Mouse (Mus musculus) megakaryocyte, embryonic 14.5 days (primary cell): Measurements from ENCODE around the gene Kptn.

Experiments used
- FLI1 ChIP-seq: IDR thresholded peaks from 2 replicates; pipeline ENCODE4 v1.6.1; 2012; ENCODE audit warnings: low read length, inconsistent platforms, mixed read lengths
- GATA1 ChIP-seq: IDR thresholded peaks from 3 replicates; pipeline ENCODE4 v1.6.1; 2012; ENCODE audit warnings: mixed read lengths, low read length, inconsistent platforms, borderline replicate concordance

- no peak for TF ChIP-seq GATA1
- TF ChIP-seq FLI1, result no peak
Observed at GRCm38 (mm10) chr7:16134951-16135392, 15.3 kb downstream of the Kptn start.
